Mouse (Mus musculus) gastrocnemius, postnatal 25 days (tissue): Measurements from ENCODE around the gene Cyth1. TPM values are rescaled to one million over a fixed set of nuclear protein-coding genes. Genes with fewer than 3 reads are reported as not detected.

Experiments
- DNase-seq: peaks from one replicate; pipeline ENCODE4 v3.0.0; 2022
- total RNA-seq, 2 experiments: library from RNA; stranded (reverse); gene quantifications; 1 replicate in 1 of 2; 2 replicates in 1 of 2; pipeline ENCODE4 v1.2.3; 2021

Gene Cyth1
- total RNA-seq, 2 experiments from 2014 or later = 30.0 to 32.3 TPM

DNA sequence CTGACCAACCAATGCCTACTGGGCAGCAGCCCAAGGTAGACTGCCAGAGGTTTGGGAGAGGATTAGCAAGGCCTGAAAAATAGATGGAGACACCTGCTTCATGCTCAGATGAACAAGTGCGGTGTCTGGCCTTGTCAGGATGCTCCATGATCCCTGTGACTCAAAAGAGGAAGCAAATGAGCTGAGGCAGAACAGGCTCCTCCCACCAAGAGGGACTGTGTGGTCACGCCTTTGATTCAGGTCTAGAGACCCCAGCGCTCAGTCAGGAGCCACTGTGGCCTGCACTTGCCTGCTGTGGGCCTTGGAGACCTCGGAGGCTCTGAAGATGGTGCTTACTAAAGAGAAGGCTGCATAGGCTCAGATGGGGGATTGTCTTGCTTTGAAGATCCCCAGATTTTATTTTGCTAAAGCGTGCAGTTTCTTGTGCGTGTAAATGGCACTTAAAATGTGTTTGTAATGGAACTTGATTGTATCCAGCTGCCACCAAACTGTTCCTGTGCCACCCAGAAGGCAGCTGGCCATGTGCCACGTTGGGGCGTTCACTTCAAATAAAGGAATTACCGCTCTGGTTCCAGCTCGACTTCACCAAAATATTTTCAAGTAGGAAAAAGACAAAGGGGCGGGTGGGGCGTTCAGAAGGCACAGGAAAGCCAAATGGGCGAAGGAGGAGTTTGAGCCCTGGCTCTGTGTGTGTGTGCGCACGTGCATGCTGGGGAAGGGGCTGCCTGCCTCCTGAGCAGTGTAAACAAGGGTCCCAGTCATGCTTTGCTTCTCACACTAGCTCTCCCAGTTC, 6.0 kb upstream of the Cyth1 start:
- peak; percentile 52 for DNase-seq

DNA sequence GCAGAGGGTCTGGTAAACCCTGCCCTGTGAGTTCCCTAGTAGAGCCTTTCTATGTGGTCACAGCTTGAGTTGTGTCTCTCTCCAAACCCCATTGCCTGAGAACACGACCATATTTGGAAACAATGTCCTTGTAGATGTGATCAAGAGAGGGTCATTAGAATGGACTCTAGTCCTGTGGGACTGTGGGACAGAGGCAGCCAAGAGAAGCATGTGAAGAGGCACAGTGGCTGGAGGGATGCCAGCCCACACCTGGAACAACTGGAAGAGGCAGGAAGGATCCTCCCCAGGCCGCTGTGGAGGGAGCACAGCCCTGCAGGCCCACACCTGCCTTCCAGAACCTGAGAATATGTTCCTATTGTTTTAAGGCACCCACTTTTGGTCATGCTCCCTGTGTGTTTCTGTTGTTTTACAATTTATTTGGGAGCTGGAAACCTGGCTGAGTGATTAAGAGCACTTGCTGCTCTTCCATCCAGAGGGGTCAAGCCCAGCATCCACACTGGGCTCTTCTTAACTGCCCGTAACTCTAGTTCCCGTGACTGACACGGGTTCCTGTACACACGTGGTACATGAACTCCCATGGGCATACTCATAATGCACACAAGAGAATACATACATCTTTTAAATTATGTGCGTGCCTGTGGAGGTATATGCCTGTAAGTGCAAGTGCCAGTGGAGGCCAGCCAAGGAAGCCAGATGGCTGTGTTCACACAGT, 5.2 kb upstream of the Cyth1 start:
- no peak for DNase-seq

DNA sequence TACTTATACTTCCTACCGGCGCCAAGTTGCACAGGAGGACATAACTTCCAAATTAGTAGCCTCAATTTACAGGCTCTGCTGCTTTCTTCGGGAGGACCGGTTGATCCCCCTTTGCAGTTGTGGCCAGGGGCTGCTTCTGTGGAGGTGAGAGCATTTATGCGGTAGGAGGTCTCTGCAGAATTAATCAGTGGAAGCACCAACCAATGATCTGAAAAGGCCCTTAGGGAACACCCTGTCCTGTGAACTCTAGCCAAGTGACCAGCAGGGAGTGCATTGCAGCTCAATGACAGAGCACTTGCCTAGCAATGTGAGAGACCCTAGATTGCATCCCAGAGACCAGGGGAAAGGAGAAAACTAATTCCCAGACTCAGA, 606 bp upstream of the Cyth1 start:
- DNase-seq = peak; percentile 56

DNA sequence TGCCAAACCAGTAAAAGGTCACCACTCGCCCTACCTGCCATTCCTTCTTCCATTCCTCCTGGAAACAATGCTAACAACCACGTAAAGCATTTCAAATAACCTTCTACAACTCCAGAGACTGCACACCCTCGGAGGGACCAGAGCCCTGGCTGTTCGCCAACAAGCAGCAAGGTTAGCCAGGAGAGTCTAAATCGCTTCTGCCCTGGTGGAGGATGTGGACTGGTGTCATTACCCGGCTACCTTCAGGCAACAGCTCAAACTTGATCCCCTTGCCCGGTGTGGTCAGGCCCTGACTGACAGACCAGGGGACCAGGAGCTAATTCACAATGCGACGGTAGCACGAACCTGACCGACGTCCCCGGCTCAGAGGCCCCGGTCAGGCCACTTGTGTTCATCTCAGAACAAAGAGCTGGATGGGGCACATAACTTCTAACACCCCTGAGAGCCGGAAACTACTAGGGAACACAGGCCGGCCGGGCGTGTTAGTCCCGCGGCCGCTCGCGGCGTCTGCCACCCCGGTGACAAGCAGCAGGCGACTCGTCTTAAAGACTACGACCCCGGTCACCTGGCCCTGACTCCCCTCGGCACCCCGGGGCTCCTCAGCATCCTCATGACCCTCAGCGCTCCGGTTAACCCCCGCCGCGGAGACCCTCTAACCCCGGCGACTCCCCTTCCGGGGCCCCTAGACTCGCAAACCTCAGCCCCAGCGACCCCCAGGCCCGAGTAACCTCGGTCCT, 865 bp downstream of the Cyth1 start:
- peak; percentile 69 for DNase-seq

DNA sequence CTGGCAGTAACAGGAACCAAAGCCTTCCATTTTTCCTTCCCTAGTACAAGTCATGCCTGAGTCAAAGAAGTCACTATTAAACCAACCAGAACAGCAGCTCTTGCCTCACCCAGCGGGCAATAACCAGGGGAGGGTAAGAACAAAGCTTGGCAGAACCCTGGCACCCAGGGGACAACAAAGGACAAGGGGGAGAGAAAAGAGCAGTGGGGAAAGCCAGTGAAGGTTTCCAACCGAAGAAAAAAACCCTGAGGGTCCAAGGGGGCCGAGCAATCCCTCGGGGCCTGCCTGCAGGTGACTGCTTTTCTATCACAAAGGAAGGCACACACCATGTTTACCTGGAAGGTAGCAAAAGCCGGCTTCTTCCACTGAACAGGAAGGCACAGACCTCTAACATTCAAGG, 1.7 kb downstream of the Cyth1 start:
- DNase-seq = no peak

DNA sequence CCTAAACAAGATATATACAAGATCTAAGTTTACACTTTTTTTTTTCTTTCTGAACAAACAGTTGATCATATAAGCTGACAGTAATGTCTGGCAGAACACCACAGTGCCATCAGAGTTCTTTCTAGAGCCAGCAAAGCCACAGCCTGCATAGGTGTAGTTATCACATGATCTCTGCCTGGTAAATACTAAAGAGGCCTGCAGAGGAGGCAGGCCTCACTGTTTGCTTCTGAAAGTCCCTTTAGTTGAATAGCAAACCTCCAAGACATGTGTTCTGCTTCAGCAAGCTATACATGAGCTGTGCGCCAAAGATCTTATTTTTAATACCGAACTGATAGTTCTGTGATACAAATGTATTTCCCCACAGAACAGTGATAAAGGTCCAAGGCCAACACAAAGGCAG, 3.3 kb downstream of the Cyth1 start:
- DNase-seq = no peak

GRCm38 (mm10) chr11:118243627-118244261, 4.6 kb downstream of the Cyth1 start:
- no peak for DNase-seq

DNA sequence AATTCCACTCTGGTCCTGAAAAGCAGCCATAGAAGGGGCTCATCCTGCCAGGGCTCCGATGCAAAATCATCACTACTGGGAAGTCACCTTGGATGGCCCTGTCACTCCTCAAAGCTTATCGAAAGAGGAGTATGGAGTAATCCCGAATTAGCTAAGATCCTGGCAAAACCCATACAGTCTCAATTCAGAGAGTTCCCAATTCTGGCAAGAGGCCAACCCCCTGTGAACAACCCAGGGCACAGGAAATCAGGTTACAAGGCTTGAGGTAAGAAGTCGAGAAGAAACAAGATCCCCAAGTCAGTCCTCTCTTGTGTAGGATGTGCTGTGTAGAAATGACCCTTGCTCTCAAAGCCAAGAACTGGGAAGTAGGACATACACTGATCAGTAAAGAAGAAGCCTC, 5.9 kb downstream of the Cyth1 start:
- no peak for DNase-seq

DNA sequence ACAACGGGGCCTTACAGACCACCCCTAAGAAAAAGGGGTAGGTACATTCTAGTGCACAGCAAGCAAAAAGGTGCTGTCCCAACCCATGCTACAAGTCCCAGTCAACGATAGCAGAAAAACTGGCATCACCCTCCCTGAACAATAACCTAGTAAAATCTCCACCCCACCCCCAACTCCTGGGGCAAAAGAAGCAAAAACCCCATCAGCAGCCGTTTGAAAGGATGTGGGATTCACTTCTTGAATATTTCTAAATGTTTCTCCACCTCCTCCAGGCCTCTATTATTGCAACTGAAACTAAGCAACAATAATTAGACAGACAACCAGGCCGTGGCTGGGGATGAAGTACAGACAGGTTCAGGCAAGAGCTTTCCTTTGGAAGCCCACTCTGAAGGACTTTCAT, 8.0 kb downstream of the Cyth1 start:
- DNase-seq = no peak

- no peak for DNase-seq
Observed at GRCm38 (mm10) chr11:118239281-118240198, 8.9 kb downstream of the Cyth1 start.

DNA sequence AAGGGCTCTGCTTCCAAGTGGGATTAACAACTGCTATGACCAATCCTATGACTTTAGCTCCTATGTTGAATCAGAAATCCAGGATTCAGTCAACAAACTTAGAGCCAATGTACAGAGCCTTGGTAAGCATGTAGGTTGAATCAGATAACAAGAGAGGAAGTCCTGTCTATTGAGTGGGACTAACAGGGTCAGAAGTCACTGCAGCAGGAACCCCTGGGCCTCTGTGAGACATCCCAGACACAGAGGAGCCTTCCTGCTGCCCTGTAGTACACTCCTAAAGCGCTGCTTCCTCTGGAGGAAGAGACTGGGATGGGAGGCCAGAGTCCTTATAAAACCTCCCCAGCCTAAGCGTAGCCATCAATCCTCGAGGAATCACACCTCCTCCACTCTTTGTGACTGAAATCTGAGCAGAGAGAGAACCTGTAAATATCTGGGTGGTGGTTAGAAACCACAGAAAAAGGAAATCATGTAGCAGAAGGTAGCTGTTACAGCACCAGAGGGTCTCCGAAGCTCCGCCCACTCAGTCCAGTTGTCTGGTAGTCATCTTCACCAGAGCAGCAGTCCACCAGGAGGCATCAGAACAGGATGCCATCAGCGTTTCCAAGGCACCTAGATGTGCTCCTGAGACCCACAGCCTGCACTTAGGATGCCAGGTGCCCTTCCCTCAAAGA, 11.7 kb downstream of the Cyth1 start:
- no peak for DNase-seq

GRCm38 (mm10) chr11:118234929-118235328, 13.5 kb downstream of the Cyth1 start:
- no peak for DNase-seq

DNA sequence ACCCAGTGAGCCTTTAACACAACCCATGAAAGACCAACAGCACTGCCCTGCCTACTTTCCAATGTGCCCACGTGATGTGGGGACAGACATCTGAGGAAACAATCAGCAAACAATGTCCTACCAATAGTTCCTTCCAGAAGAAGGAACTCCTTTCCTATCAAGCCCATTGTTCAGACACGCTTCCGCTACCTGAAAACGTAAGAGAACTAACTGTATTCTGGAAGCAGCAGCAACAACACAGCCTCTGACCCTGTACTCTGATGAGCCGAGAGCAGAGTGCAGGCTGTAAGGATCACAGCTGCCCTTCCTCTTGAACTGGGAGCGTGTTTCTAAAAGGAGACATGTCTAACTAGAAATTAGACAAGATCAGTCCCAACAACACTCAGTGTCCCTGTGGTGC, 13.9 kb downstream of the Cyth1 start:
- no peak for DNase-seq

DNA sequence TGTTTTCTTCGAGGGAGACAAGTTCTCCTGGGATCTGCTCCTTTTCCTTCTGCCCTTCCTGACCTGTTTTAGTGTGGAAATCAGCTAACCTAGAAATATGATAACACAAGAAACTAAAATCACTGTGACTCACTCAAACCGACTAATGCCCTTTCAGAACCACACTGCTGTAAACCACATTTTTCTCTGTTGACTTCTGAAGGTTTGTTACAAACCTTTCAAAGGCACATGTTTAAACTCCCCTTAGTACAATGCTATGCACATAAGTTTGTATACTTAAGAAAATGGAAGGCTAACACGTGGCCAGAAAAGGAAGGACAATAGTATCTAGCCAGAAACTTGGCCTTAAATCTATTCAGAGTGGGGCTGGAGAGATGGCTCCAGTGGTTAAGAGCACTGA, 14.5 kb downstream of the Cyth1 start:
- no peak for DNase-seq

GRCm38 (mm10) chr11:118232314-118232831, 16.0 kb downstream of the Cyth1 start:
- DNase-seq = no peak

DNA sequence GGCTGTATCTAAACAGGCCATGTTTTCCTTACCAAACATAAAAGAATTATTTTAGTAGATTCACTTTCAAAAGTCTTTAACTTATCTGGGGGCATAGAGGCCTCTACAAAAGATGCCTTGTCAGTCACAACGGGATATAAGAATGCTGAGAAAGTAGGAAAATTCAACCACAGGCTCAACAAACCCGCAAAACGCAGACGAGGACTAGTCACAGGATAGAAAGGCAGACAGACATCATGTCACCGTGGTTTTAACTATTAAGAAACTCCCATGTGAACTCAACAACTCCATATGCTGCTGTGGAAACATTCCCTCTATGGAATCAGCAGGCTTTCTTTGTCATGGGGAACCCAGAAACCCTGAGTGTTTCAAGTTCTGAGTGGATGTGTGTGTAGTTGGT, 18.5 kb downstream of the Cyth1 start:
- DNase-seq = no peak

- DNase-seq = no peak
Observed at GRCm38 (mm10) chr11:118227650-118228049, 20.7 kb downstream of the Cyth1 start.

- no peak for DNase-seq
Observed at GRCm38 (mm10) chr11:118226850-118227249, 21.5 kb downstream of the Cyth1 start.

DNA sequence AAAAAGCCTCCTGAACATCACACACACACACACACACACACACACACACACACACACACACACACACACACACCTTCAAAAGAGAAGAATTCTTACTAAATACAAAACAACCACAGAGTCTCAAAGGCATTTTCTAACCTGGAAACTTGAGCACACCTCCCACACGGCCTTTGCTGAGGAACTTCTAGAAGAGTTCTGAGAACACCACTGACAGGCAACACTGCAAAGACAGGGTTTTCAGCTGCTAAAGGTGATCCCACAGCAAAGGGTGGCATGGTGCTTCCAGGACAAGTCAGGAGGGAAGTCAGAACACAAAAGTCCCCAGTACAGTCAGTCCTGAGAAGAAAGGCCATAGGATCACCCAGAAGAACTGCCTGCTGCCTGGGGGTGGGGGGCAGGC, 22.5 kb downstream of the Cyth1 start:
- no peak for DNase-seq

GRCm38 (mm10) chr11:118225056-118225836, 23.1 kb downstream of the Cyth1 start:
- DNase-seq = no peak
